Mouse (Mus musculus) frontal cortex, postnatal 25 days (tissue): ENCODE results near the gene Slc12a8.
A peak's percentile ranks its signal among the peaks of the same experiment; 100 is the strongest.

Experiments
- DNase-seq, 2 experiments: peaks; one replicate each; pipeline ENCODE4 v3.0.0; 2022; ENCODE audit warnings: low spot score in 2 of 2

The Slc12a8 gene

GRCm38 (mm10) chr16:33544346-33544745, 27.2 kb downstream of the Slc12a8 start:
- no peak for DNase-seq

- DNase-seq = no peak
These were observed 28.4 kb downstream of the Slc12a8 start for GRCm38 (mm10) chr16:33545530-33545929.

GRCm38 (mm10) chr16:33553689-33554342, 36.7 kb downstream of the Slc12a8 start:
- DNase-seq = no peak

- DNase-seq = no peak
These were observed 41.0 kb downstream of the Slc12a8 start for GRCm38 (mm10) chr16:33558121-33558520.

GRCm38 (mm10) chr16:33560281-33560680, 43.2 kb downstream of the Slc12a8 start:
- DNase-seq = peak; percentile 47 to 49

GRCm38 (mm10) chr16:33561308-33562009, 44.3 kb downstream of the Slc12a8 start:
- DNase-seq = no peak

- DNase-seq = no peak
These were observed 45.9 kb downstream of the Slc12a8 start for GRCm38 (mm10) chr16:33562874-33563537.

GRCm38 (mm10) chr16:33563538-33564013, 46.4 kb downstream of the Slc12a8 start:
- no peak for DNase-seq

GRCm38 (mm10) chr16:33566467-33566866, 49.3 kb downstream of the Slc12a8 start:
- no peak for DNase-seq

GRCm38 (mm10) chr16:33567736-33568135, 50.6 kb downstream of the Slc12a8 start:
- no peak for DNase-seq

- no peak for DNase-seq
These were observed 51.3 kb downstream of the Slc12a8 start for GRCm38 (mm10) chr16:33568269-33569016.

- no peak for DNase-seq
These were observed 55.5 kb downstream of the Slc12a8 start for GRCm38 (mm10) chr16:33572646-33573045.

- DNase-seq = no peak
These were observed 56.6 kb downstream of the Slc12a8 start for GRCm38 (mm10) chr16:33573703-33574102.

GRCm38 (mm10) chr16:33575728-33576127, 58.6 kb downstream of the Slc12a8 start:
- DNase-seq = no peak

GRCm38 (mm10) chr16:33576271-33577189, 59.4 kb downstream of the Slc12a8 start:
- DNase-seq = no peak

- DNase-seq = no peak
These were observed 61.3 kb downstream of the Slc12a8 start for GRCm38 (mm10) chr16:33578462-33578861.

GRCm38 (mm10) chr16:33580331-33580730, 63.2 kb downstream of the Slc12a8 start:
- no peak for DNase-seq

- no peak for DNase-seq
These were observed 63.7 kb downstream of the Slc12a8 start for GRCm38 (mm10) chr16:33580736-33581241.

- no peak for DNase-seq
These were observed 64.6 kb downstream of the Slc12a8 start for GRCm38 (mm10) chr16:33581661-33582099.

- DNase-seq = no peak
These were observed 65.4 kb downstream of the Slc12a8 start for GRCm38 (mm10) chr16:33582495-33582894.

- DNase-seq = no peak
These were observed 66.2 kb downstream of the Slc12a8 start for GRCm38 (mm10) chr16:33583333-33583732.
